Mouse (Mus musculus) ovary, adult 2 months (tissue): ENCODE data around the gene Fbp2. TPM values are rescaled to one million over a fixed set of nuclear protein-coding genes. Genes with fewer than 3 reads are reported as not detected.

Source experiments
- polyA plus RNA-seq: library from polyadenylated mRNA; depleted of rRNA; stranded (reverse); fragments of >200 nt; gene quantifications from 2 replicates; pipeline ENCODE4 v1.2.3, GENCODE M21; 2012; rRNA removed

Gene Fbp2
- polyA plus RNA-seq, result 2.9 and 3.3 TPM in 2 replicates

GRCm38 (mm10) chr13:62857941-62858915, at the start of gene Fbp2:
Gene Fbp2, minus strand, starts transcription at chr13:62858422.

GRCm38 (mm10) chr13:62887712-62888441, 29.7 kb upstream of the Fbp2 start, which contains the start of gene Fbp1:
Gene Fbp1, minus strand, starts transcription at chr13:62888282.

Other genes with a start within 250 kb of the Fbp2 start
- 0.10 TPM in 1 of 2 replicates, not detected in the other for gene 6720489N17Rik, start 234.2 kb downstream of the Fbp2 start, polyA plus RNA-seq
- gene Platr25, start 97.7 kb downstream of the Fbp2 start, polyA plus RNA-seq, result 0.53 and 0.71 TPM in 2 replicates
- 0.54 and 1.4 TPM in 2 replicates for gene Gm5141, start 72.6 kb downstream of the Fbp2 start, polyA plus RNA-seq
- gene Fbp1, start 29.9 kb upstream of the Fbp2 start, polyA plus RNA-seq, result 2.4 and 4.4 TPM in 2 replicates
- 67.1 and 73.8 TPM in 2 replicates for gene 2010111I01Rik, start 106.5 kb upstream of the Fbp2 start, polyA plus RNA-seq